Mouse (Mus musculus) gastrocnemius, postnatal 25 days (tissue): Measurements from ENCODE around the gene Grcc10. TPM values are rescaled to one million over a fixed set of nuclear protein-coding genes. Genes with fewer than 3 reads are reported as not detected.

Experiments
- DNase-seq: peaks from one replicate; pipeline ENCODE4 v3.0.0; 2022
- total RNA-seq, 2 experiments: library from RNA; stranded (reverse); gene quantifications; 1 replicate in 1 of 2; 2 replicates in 1 of 2; pipeline ENCODE4 v1.2.3; 2021

Grcc10 gene
- total RNA-seq, 2 experiments from 2014 or later, result 163 to 167 TPM

DNA sequence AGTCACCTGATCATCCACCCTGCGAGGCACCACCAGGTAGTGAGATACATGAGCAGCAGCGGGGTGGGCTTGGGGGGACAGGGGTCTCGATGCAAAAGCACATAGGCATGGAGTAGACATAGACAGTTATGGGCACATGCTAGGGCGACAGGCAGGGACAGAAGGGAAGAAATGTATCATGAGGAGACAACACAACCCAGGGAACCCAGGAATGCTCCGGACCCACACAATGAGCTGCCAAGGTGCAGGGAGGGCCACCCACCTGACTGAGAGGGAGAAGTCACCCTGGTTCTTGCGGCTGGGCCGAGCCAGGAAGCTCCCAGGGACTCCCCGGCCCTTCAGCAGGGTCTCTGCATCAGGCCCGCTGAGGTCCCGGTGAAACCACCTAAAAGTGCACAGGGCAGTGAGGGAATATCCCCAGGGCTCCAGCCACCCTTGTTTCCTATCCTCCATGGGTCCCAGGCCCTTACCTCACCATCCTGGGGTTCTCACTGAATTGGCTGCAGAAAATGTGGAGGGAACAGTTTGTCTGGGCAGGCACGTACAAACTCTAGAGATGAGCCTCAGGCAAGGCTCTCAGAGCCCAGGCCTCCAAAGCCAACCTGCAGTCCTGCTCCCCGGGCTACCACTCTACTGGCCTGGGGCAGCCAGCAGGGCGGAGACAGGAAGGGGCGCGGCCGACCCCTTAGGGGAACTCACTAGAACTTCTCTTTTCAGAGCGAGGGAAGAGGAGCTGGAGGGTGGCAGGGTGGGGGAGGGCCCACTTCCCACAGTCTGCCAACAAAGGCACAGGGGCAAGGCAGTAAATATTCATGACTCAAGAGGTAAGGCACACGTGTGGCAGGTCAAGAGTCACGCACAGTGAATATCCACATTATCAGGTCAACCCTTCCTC, 8.5 kb downstream of the Grcc10 start:
- peak; percentile 57 for DNase-seq

DNA sequence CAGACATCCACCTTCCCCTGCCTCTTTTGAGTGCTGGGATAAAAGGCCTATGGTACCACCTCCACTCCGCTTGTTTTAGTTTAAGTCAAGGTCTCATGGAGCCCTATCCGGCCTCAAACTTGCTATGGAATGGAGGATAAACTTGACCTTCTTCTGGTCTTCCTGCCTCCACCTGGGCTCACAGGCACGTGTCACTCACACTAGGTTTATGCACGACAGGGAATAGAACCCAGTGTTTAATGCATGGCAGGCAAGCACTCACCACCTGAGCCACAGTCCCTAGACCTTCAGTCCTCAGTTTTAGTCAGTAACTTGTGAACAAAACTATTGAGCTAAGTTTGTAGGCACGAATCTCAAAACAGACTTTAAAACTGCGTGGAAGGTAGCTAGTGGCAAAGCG, 10.1 kb downstream of the Grcc10 start:
- no peak for DNase-seq

- DNase-seq, result no peak
Observed at GRCm38 (mm10) chr6:124729850-124730705, 11.1 kb downstream of the Grcc10 start.

DNA sequence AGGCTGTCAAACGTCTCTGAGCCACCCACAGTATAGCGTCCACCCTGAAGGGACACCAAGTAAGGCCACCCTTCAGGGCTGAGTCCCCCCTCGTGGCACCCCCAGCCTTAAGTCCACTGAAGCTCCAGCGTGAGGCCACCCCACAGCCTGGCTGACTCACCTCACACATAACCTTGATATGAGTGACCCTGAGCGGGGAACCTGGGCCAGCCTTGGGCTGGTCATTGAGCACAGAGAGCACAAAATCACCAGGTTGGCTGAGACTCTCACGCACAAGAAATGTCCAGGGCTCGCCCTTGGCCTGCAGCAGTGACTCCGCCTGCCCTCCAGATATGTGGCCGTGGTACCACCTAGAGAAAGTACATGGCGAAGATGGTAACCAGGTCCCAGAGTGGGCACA, 12.6 kb downstream of the Grcc10 start:
- DNase-seq, result no peak

GRCm38 (mm10) chr6:124724472-124724871, 16.7 kb downstream of the Grcc10 start:
- no peak for DNase-seq

DNA sequence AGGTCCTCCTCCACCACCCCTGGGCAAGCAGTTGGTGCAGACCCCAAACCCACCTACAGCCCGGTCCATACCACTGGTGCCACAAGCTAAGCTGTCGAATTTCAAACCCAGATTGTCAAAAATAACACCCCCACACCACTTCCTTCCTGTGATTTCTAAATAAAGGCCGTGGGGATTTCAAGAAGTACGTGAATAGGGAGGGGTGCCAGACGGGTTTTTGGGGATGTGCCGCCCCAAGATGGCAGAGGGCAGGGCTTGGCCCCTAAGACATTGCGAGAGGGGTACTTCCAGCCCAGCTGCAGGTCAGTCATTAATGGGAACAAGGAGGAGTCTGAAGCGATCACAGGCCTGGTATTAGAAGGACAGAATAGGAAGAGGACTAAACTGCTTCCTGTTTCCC, 17.6 kb downstream of the Grcc10 start:
- DNase-seq, result no peak

- DNase-seq, result no peak
Observed at GRCm38 (mm10) chr6:124722876-124723473, 18.2 kb downstream of the Grcc10 start.

DNA sequence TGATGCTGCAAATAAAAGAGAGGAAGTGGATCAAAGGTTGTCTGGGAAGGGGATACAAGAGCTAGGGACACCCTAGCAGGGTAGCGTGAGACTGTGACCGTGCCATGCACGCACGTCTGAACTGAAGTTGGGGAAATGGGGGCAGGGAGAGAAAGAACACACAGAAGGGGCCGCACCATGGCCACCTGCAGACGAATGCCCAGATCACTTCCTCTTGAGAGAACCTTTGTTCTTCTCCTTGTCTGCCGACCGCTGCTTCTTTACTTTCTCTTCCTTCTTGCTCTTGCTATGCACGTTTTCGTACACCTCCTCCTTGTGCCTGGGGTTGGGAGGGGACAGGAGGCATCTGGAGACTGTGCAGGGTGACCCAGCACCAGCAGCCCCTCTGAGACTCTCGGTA, 20.3 kb downstream of the Grcc10 start:
- DNase-seq, result no peak

- no peak for DNase-seq
Observed at GRCm38 (mm10) chr6:124719354-124719978, 21.7 kb downstream of the Grcc10 start.

GRCm38 (mm10) chr6:124718703-124719102, 22.5 kb downstream of the Grcc10 start:
- DNase-seq, result no peak

DNA sequence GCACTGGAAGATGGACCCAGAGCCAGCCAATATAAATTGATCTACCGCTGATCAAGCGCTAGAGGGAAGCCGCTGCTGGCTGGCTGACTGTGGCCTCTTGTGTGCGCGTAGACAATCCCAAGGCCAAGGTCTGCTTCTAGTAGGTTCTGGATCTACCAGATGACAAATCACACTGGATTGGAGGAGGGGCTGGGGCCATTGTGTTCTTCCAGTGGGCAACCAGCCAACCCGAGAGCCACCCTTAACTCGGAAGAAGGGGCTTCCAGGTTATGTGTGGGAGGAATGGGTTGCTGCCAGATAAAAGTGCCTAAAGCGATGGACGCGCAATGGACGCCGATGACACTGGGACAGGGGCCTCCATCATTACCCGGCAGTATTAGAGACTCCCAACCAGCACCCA, 23.2 kb downstream of the Grcc10 start:
- DNase-seq, result no peak

- DNase-seq, result no peak
Observed at GRCm38 (mm10) chr6:124716864-124717490, 24.2 kb downstream of the Grcc10 start.

DNA sequence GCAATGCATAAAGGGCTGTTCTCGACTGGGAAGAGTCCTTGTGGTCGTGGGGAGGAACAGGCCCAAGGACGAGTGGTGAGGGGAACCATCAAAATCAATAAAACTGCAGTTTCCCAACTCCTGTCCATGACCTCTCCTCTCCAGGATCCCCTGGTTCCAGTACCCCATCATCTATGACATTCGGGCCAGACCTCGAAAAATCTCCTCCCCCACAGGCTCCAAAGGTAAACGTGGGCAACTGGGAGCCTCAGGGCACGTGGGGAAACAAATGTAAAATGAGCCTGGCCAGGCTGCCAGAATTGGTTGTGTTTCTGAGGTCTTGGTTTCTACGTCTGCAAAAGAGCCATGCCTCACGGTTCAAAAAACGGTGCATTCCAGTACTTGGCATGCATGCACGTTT, 28.3 kb downstream of the Grcc10 start:
- no peak for DNase-seq

DNA sequence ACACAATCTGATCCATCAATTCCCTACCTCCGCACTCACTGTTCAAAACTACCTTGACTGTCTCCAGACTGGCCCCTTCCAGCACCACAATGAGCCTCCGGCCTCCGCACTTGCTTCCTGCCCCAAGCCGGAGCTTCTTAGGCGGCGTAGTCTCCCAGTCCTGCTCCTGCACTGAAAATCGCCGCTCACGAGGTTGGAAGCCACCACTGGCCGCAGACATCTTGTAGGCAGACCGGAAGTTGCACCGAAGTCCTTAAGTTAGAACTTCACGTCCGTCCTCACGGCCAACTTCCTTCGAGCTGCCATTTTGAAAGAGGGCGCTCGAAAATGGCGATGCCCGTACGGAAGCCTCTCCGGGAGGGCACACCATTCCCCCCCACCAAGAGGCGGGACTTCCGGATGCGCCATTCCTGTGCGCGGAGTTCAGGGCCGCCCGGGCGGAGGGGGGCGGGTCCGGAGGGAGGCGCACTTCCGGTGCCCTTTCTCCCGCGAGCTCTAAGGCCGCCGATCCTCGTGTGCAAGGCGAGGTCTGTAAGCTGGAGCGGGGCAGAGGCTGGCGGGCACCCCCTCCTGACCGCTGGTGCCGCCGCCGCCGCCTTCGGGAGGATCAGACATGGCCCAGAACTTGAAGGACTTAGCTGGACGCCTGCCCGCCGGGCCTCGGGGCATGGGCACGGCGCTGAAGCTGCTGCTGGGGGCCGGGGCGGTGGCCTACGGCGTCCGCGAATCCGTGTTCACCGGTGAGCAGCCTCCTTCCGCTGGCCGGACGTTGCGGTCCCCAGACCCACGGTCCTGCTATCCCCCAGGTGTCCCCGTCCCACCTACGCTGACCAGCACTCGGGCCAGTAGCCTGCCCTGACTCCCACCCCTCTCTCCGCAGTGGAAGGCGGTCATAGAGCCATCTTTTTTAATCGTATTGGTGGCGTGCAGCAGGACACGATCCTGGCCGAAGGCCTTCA, 29.1 kb downstream of the Grcc10 start, which contains the start of the genes Emg1 and Phb2:
Emg1 (minus strand) TSS at position 355 of the 959 bp plus-strand sequence.
Phb2 (plus strand) TSS at position 513 of the 959 bp plus-strand sequence.
- peak; percentile 98 for DNase-seq

- DNase-seq, result no peak
Observed at GRCm38 (mm10) chr6:124708289-124708889, 32.8 kb downstream of the Grcc10 start.

DNA sequence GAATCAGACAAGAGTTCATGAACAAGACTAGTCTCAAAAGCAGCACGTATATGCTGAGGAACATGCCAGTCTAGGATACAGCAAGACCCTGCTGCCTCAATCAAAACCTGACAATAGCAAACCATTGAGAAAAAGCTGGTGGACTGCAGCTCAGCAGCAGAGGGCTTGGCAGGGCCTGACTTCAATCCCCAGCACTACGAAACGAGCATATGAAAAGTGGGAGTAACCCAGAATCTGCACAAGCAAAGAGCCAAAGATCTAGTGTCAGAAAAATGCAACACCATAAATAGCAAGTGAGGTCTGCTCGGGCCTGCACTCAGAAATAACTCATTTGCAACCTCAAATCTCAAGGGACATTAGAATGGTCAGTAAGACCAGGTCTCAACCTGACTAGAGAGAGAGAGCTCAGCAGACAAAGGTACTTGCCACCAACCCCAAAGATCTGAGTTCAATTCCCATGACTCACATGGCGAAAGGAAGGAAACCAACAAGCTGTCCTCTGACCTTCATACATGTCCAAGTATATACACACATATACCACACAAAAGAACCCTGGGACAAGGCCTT, 35.0 kb downstream of the Grcc10 start:
- DNase-seq, result no peak

- DNase-seq, result no peak
Observed at GRCm38 (mm10) chr6:124704417-124704816, 36.8 kb downstream of the Grcc10 start.

GRCm38 (mm10) chr6:124703789-124704188, 37.4 kb downstream of the Grcc10 start:
- no peak for DNase-seq

- DNase-seq, result peak; percentile 41
Observed at GRCm38 (mm10) chr6:124702784-124703103, 38.4 kb downstream of the Grcc10 start.
